Mouse (Mus musculus) ZHBTc4 (cell line): ENCODE results near the gene Fbxl4.

ENCODE experiments used
- DNase-seq: peaks from one replicate; pipeline ENCODE4 v3.0.0-alpha.2; 2011; ENCODE audit warnings: low read depth, low spot score

The Fbxl4 gene

GRCm38 (mm10) chr4:22476967-22477710 is 119.8 kb downstream of the Fbxl4 start:
- peak; percentile 71 for DNase-seq

- peak; percentile 32 for DNase-seq
Observed at GRCm38 (mm10) chr4:22477711-22478230, 120.4 kb downstream of the Fbxl4 start.

GRCm38 (mm10) chr4:22478488-22479367 is 121.4 kb downstream of the Fbxl4 start:
- peak; percentile 70 for DNase-seq

- peak; percentile 53 for DNase-seq
Observed at GRCm38 (mm10) chr4:22479368-22480090, 122.2 kb downstream of the Fbxl4 start.

GRCm38 (mm10) chr4:22480091-22480857 is 122.9 kb downstream of the Fbxl4 start:
- DNase-seq, result peak; percentile 32

- no peak for DNase-seq
Observed at GRCm38 (mm10) chr4:22480858-22481205, 123.5 kb downstream of the Fbxl4 start.

GRCm38 (mm10) chr4:22482118-22482517 is 124.8 kb downstream of the Fbxl4 start:
- no peak for DNase-seq

GRCm38 (mm10) chr4:22482756-22483280 is 125.5 kb downstream of the Fbxl4 start:
- no peak for DNase-seq

GRCm38 (mm10) chr4:22483548-22483947 is 126.2 kb downstream of the Fbxl4 start:
- no peak for DNase-seq
